Mouse (Mus musculus) urinary bladder, postnatal 14 days (tissue): ENCODE data around the gene Sec23a.
"Not testable (repeated sequence)": the region's sequence is repeated elsewhere in the genome, so short reads cannot be mapped to it uniquely, and the experiment has no call there.

ENCODE experiments used
- DNase-seq: peaks from one replicate; pipeline ENCODE4 v3.0.0; 2021; ENCODE audit warnings: low spot score

Sec23a gene

GRCm38 (mm10) chr12:58981178-58981661, 30.6 kb downstream of the Sec23a start:
- not testable (repeated sequence) for DNase-seq

GRCm38 (mm10) chr12:58976966-58977365, 34.9 kb downstream of the Sec23a start:
- no peak for DNase-seq

- DNase-seq, result no peak
Measured at GRCm38 (mm10) chr12:58964583-58964982, 47.2 kb downstream of the Sec23a start.

- no peak for DNase-seq
Measured at GRCm38 (mm10) chr12:58960844-58961243, 51.0 kb downstream of the Sec23a start.

GRCm38 (mm10) chr12:58956624-58957023, 55.2 kb downstream of the Sec23a start:
- no peak for DNase-seq

- DNase-seq, result no peak
Measured at GRCm38 (mm10) chr12:58956162-58956561, 55.7 kb downstream of the Sec23a start.

GRCm38 (mm10) chr12:58947879-58948278, 63.9 kb downstream of the Sec23a start:
- DNase-seq, result no peak

GRCm38 (mm10) chr12:58947231-58947630, 64.6 kb downstream of the Sec23a start:
- peak; percentile 28 for DNase-seq

- DNase-seq, result no peak
Measured at GRCm38 (mm10) chr12:58942544-58942943, 69.3 kb downstream of the Sec23a start.

- DNase-seq, result no peak
Measured at GRCm38 (mm10) chr12:58934580-58934979, 77.2 kb downstream of the Sec23a start.

- no peak for DNase-seq
Measured at GRCm38 (mm10) chr12:58924996-58925395, 86.8 kb downstream of the Sec23a start.

GRCm38 (mm10) chr12:58924025-58924424, 87.8 kb downstream of the Sec23a start:
- peak; percentile 7 for DNase-seq

GRCm38 (mm10) chr12:58920775-58921174, 91.0 kb downstream of the Sec23a start:
- DNase-seq, result no peak

- DNase-seq, result no peak
Measured at GRCm38 (mm10) chr12:58919516-58919915, 92.3 kb downstream of the Sec23a start.

GRCm38 (mm10) chr12:58909826-58910225, 102.0 kb downstream of the Sec23a start:
- DNase-seq, result no peak
